Mouse (Mus musculus) hindbrain, embryonic 10.5 days (tissue): ENCODE data around the gene Gm9774. TPM values are rescaled to one million over a fixed set of nuclear protein-coding genes. Genes with fewer than 3 reads are reported as not detected.

Source experiments
- DNase-seq: peaks from one replicate; pipeline ENCODE4 v3.0.0-alpha.2; 2017; ENCODE audit warnings: low spot score
- H3K27ac ChIP-seq: fragments of 300-500 bp; sonication (generic); 2 replicates; pipeline ENCODE4 v1.5.1; 2016; ENCODE audit warnings: mild to moderate bottlenecking, moderate library complexity
- H3K27me3 ChIP-seq: fragments of 300-500 bp; sonication (generic); 2 replicates; pipeline ENCODE4 v1.6.1; 2016; ENCODE audit warnings: mild to moderate bottlenecking; ENCODE audit not compliant: poor library complexity, insufficient read depth, severe bottlenecking
- H3K36me3 ChIP-seq: fragments of 300-500 bp; sonication (generic); 2 replicates; pipeline ENCODE4 v1.6.1; 2016; ENCODE audit warnings: mild to moderate bottlenecking, moderate library complexity
- H3K4me1 ChIP-seq: fragments of 300-500 bp; sonication (generic); replicated peaks from 2 replicates; pipeline ENCODE4 v1.6.1; 2016; ENCODE audit warnings: mild to moderate bottlenecking
- H3K4me3 ChIP-seq: fragments of 300-500 bp; sonication (generic); 2 replicates; pipeline ENCODE4 v1.5.1; 2016; ENCODE audit warnings: mild to moderate bottlenecking, moderate library complexity
- H3K9me3 ChIP-seq: fragments of 300-500 bp; sonication (generic); 2 replicates; pipeline ENCODE4 v1.6.1; 2016; ENCODE audit warnings: mild to moderate bottlenecking, moderate library complexity
- WGBS: fragments of 180-500 bp; shearing (Covaris S2); methylation state at CpG from one replicate; pipeline ENCODE4 v1.1.7; 2016; 5-methylcytosine and 5-hydroxymethylcytosine counted together
- polyA plus RNA-seq: library from polyadenylated mRNA; unstranded; fragments of >200 nt; fragmentation: Nextera tagmentation; extraction: Ambion mirVana; gene quantifications from 2 replicates; pipeline ENCODE4 v1.2.1, GENCODE M21; 2016

Gm9774 gene
- 8.3 and 9.8 TPM in 2 replicates for polyA plus RNA-seq

DNA sequence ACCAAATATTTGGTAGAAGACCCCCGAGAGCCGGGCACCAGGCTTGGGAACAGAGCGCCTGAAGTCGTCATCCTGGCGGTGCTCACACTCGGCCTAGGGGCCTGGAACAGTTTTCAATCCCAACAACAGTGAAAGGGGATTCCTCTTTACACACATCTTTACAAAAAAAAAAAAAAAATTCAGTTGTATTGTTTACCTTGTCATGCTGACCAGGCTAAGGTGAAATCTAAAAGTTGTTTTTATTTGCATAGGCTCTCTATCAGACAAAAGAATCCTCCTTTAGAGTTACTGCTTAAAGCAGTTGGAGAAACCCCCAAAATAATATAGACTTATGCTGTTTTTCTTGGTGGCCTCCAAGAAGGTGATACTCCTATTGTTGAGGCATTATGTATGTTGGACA is at the start of gene Gm9774:
TSS of gene Gm9774 (minus strand) at position 101 of the 400 bp plus-strand sequence.
- WGBS = 92% methylated on average over 6 of the region's 6 CpGs
- no peak for DNase-seq
- Histone ChIP-seq H3K36me3 (no peaks in the 10 kb centered on the region), H3K27me3 (no peaks in the 10 kb centered on the region), H3K9me3 (no peaks in the 10 kb centered on the region), H3K4me3 (no peak within 1 kb of the TSS), H3K27ac (no peak within 1 kb of the TSS), H3K4me1 (no peaks in the 10 kb centered on the region)

DNA sequence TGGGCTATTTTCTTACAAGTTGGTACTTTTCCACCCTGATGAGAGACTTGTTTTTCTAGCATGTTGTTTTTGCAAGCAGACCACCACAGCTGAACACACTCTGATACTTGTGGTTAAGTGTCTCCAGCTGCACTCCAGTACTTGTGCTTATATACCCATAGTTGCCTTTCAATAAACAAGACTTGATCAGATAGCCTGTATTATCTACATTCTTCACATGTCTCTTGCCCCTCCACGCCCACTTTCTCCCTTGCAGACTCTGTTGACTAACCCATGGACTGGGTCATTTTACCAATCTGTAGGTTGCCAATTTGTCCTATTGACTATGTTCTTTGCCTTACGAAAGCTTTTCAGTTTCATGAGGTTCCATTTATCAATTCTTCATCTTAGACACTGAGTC is 40.9 kb upstream of the Gm9774 start:
- H3K27me3 ChIP-seq = no peaks in the 10 kb centered on the region
- no peaks in the 10 kb centered on the region for H3K4me1 ChIP-seq
- WGBS = 85% methylated on average over 2 of the region's 2 CpGs
- no peak overlapping the region for H3K4me3 ChIP-seq
- H3K9me3 ChIP-seq = no peaks in the 10 kb centered on the region
- H3K27ac ChIP-seq = no peak overlapping the region
- no peaks in the 10 kb centered on the region for H3K36me3 ChIP-seq
- no peak for DNase-seq

DNA sequence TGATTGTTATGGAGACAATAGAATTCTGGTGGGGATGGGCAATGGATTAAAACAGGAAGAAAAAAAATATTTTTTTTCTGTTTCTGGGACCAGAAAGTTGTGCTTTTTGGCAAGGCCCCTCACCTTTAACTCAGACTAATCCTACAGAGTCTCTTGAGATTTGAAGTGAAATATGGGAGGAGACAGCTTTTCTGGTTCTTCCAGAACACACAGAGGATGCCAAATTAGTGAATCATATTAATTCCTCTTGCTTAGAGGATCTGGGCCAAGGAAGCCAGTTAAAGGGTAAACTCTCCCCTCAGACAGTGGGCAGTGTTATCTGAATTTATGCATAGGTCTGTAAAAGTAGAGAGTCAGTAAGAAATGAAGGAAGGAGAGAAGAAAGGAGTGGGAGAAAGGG is 38.2 kb upstream of the Gm9774 start:
- DNase-seq = no peak
- no peak overlapping the region for H3K4me3 ChIP-seq
- H3K27ac ChIP-seq = no peak overlapping the region
- no peaks in the 10 kb centered on the region for H3K27me3 ChIP-seq
- no peaks in the 10 kb centered on the region for H3K36me3 ChIP-seq
- no peaks in the 10 kb centered on the region for H3K4me1 ChIP-seq
- H3K9me3 ChIP-seq = no peaks in the 10 kb centered on the region

DNA sequence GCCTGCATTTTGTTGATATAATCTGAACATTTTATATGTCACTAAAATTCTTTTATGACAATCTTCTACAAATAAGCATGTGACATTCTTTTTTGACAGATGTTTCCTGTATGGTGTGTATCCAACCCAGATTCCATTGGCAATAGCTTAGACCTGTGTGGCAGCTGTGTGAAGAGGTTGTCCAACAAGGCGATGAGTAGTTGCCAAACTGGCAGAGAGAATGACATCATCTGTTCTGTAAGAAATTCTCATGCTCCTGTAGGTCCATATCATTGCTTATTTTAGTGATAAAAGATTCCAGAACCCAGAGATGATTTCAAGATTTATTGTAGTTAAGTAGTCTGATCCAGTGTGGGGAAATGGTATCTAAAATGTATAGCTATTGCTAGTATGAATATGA is 37.4 kb upstream of the Gm9774 start:
- no peak overlapping the region for H3K27ac ChIP-seq
- 92% methylated on average over 1 of the region's 1 CpGs for WGBS

DNA sequence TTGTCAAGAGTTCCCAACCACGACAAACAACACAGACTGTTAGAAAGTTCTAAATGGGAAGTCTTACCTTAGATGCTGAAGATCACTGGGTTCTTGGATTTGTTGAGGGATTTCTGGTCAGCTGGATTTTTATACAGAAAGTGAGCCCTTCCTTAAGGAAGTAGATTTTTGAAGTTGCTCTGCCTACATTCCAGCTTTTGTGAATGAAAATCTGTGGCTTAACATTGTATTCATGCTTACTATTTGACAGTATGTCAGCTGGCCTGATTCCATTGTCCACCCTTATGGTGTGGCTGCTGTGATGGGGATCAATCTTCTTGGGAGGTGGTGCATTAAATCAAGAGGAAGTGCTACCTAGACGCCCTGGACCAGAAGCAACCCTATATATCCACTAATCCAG is 29.4 kb upstream of the Gm9774 start, which contains the start of gene Sprr3:
TSS of gene Sprr3 (minus strand) at position 101 of the 400 bp plus-strand sequence.
- H3K9me3 ChIP-seq = no peaks in the 10 kb centered on the region
- 68% methylated on average over 2 of the region's 2 CpGs for WGBS
- H3K36me3 ChIP-seq = no peaks in the 10 kb centered on the region

More for the DNA sequence above, 37.4 kb upstream of the Gm9774 start:
- no peak overlapping the region for H3K4me3 ChIP-seq
- no peaks in the 10 kb centered on the region for H3K27me3 ChIP-seq
- no peaks in the 10 kb centered on the region for H3K36me3 ChIP-seq
- no peak for DNase-seq
- no peaks in the 10 kb centered on the region for H3K4me1 ChIP-seq
- no peaks in the 10 kb centered on the region for H3K9me3 ChIP-seq

DNA sequence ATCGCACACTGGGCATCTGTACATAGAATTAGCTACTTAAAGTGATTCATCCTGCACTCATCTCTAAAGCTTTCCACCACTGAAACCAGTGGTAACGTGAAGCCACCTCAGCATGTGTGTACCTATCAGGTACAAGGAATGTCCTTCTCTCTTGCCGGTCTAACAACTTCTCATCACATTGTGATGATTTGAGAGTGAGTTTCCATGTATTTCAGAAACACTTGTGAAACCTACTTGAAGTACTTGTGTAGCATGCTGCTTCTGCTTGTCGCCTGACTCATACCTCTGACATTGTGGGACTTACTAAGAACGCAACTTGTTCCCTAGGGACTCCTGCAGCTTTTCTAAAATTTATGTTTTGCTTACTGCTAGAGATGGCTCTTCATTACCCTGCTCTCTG is 25.9 kb upstream of the Gm9774 start:
- WGBS = 87% methylated on average over 5 of the region's 5 CpGs
- H3K36me3 ChIP-seq = no peaks in the 10 kb centered on the region

More for the DNA sequence above, 29.4 kb upstream of the Gm9774 start, which contains the start of gene Sprr3:
- no peaks in the 10 kb centered on the region for H3K27me3 ChIP-seq
- no peak for DNase-seq
- H3K4me1 ChIP-seq = no peaks in the 10 kb centered on the region
- H3K4me3 ChIP-seq = no peak within 1 kb of the TSS
- H3K27ac ChIP-seq = no peak within 1 kb of the TSS

DNA sequence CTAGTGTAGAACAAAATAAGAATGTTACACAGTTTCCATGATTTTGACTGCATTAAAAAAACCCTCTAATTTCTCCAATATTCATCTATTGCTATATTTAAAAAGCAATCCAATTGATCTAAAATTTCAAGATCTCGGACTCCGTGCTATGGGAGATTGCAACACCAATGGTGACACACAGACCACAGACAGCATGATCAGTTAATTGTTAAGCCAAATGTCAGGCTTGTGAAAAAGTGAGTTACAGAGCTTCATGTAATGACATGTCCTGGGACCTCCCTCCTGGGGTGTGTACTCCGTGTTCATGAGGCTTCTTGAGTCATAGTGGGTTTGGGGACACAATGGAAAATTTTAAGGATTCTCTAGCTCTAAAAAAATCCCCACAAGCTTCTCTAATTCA is 11.0 kb upstream of the Gm9774 start:
- no peak for DNase-seq
- no peak overlapping the region for H3K4me3 ChIP-seq
- no peaks in the 10 kb centered on the region for H3K4me1 ChIP-seq
- H3K27ac ChIP-seq = no peak overlapping the region
- no peaks in the 10 kb centered on the region for H3K36me3 ChIP-seq
- 91% methylated on average over 3 of the region's 3 CpGs for WGBS
- no peaks in the 10 kb centered on the region for H3K9me3 ChIP-seq
- H3K27me3 ChIP-seq = no peaks in the 10 kb centered on the region

More for the DNA sequence above, 25.9 kb upstream of the Gm9774 start:
- DNase-seq = no peak
- H3K27me3 ChIP-seq = no peaks in the 10 kb centered on the region
- H3K27ac ChIP-seq = no peak overlapping the region
- H3K9me3 ChIP-seq = no peaks in the 10 kb centered on the region
- H3K4me1 ChIP-seq = no peaks in the 10 kb centered on the region
- no peak overlapping the region for H3K4me3 ChIP-seq

DNA sequence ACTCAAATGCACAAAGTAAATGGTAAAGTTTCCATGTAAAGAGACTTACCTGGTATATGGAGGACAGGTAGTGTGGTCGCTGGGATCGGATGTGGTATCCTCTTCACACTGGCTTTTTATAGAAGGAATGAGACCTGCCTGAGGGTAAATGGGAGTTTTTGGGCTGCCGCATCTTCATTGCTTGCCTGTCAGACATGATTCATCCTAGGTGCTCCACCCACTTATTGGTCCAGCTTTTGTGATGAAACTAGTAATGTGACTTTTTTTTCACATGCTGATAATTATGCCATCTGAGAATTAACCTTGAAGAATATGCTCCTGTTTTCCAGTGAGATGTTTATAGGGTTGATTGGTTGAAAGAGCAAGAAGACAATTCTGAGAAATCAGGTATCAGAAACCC is 9.5 kb upstream of the Gm9774 start, which contains the start of gene Sprr1b:
TSS of gene Sprr1b (minus strand) at position 101 of the 400 bp plus-strand sequence.
- Histone ChIP-seq H3K27me3 (no peaks in the 10 kb centered on the region), H3K9me3 (no peaks in the 10 kb centered on the region), H3K27ac (no peak within 1 kb of the TSS), H3K36me3 (no peaks in the 10 kb centered on the region), H3K4me1 (no peaks in the 10 kb centered on the region), H3K4me3 (no peak within 1 kb of the TSS)
- no peak for DNase-seq
- 94% methylated on average over 3 of the region's 3 CpGs for WGBS

DNA sequence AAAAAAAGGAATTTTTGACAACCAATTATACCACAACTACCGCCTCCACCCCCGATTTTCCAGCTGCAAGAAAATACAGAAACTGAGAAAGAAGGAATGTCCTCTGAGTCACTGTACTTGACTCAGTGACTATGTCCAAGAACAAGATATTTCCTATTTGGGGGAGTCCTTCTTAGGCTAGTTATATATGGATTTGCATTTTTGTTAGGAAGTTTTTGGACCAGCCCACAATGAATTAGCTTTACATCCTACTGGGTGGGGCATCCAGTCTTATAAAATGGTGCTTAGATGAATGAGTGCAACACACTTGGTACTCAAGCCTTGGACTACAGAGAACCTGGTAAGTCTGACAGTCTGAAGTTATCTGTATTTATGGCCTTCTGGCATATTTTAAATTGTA is 3.1 kb upstream of the Gm9774 start, which contains the start of gene Sprr2k:
TSS of gene Sprr2k (plus strand) at position 301 of the 400 bp plus-strand sequence.
- no peak within 1 kb of the TSS for H3K4me3 ChIP-seq
- H3K36me3 ChIP-seq = no peaks in the 10 kb centered on the region
- 82% methylated on average over 2 of the region's 2 CpGs for WGBS

DNA sequence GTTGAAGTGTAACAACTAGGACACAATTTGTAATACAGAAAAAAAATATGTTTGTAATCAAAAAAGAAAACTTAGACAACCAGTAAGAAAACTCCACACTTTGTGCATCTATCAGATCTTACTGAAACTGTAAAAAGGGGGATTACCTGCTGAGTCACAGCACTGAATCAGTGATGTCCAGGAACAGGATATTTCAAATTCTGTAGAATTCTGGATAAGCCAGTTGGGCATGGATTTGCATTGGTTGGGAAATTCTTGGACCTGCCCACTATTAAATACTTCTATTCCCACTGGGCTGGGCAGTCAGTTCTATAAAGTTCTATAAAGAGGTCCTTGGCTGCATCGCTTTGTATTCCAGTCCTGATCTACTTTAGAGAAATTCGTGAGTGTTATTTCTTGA is 11.4 kb downstream of the Gm9774 start, which contains the start of gene Sprr2j-ps:
TSS of gene Sprr2j-ps (plus strand) at position 301 of the 400 bp plus-strand sequence.
- Histone ChIP-seq H3K4me3 (no peak within 1 kb of the TSS), H3K9me3 (no peaks in the 10 kb centered on the region), H3K4me1 (no peaks in the 10 kb centered on the region), H3K27ac (no peak within 1 kb of the TSS), H3K27me3 (no peaks in the 10 kb centered on the region), H3K36me3 (no peaks in the 10 kb centered on the region)
- no peak for DNase-seq
- 88% methylated on average over 2 of the region's 2 CpGs for WGBS

More for the DNA sequence above, 3.1 kb upstream of the Gm9774 start, which contains the start of gene Sprr2k:
- H3K27me3 ChIP-seq = no peaks in the 10 kb centered on the region
- H3K27ac ChIP-seq = no peak within 1 kb of the TSS
- no peaks in the 10 kb centered on the region for H3K4me1 ChIP-seq
- no peaks in the 10 kb centered on the region for H3K9me3 ChIP-seq
- no peak for DNase-seq

DNA sequence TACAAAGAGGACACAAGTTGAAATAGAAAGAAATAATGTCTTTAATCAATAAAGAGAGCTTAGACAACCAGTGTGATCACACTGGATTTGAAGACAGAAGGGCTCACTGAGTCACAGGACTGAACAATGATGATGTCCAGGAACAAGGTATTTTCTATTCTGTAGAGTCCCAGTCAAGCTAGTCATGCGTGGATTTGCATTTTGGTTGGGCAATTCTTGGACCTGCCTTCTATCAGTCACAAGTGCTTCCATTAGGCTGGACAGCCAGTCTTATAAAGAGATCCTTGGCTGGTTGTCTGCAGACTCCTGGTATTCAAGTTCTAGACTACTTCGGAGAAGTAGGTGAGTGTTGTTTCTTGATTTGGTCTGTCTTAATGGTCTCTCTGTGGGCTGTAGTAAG is 21.5 kb downstream of the Gm9774 start, which contains the start of gene Sprr2i:
TSS of gene Sprr2i (plus strand) at position 301 of the 400 bp plus-strand sequence.
- no peak within 1 kb of the TSS for H3K27ac ChIP-seq
- 92% methylated on average over 2 of the region's 2 CpGs for WGBS
- H3K27me3 ChIP-seq = no peaks in the 10 kb centered on the region
- H3K4me1 ChIP-seq = no peaks in the 10 kb centered on the region
- no peaks in the 10 kb centered on the region for H3K36me3 ChIP-seq
- no peaks in the 10 kb centered on the region for H3K9me3 ChIP-seq
- H3K4me3 ChIP-seq = no peak within 1 kb of the TSS
- no peak for DNase-seq

DNA sequence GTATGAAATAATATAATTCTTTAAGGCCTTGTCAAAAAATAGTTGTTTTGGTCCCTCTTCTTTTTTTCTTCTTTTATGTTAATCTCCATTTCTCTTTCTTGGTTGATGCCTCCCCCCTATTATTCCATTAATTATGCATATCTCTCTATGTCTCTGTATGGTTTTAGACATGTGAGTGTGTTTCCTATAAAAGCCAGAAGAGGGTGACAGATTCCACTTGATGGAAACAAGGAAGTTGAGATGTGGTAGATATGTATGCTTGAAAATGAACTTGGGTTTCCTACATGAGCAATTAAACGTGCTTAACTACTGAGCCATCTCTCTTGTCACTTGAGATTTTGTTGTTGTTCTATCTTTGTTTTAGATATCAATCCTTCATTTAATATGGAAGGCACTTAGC is 34.9 kb downstream of the Gm9774 start:
- H3K27me3 ChIP-seq = no peaks in the 10 kb centered on the region
- DNase-seq = no peak
- WGBS = 50% methylated on average over 1 of the region's 1 CpGs
- H3K9me3 ChIP-seq = no peaks in the 10 kb centered on the region
- H3K36me3 ChIP-seq = no peaks in the 10 kb centered on the region
- H3K27ac ChIP-seq = no peak overlapping the region
- H3K4me3 ChIP-seq = no peak overlapping the region
- H3K4me1 ChIP-seq = no peaks in the 10 kb centered on the region

DNA sequence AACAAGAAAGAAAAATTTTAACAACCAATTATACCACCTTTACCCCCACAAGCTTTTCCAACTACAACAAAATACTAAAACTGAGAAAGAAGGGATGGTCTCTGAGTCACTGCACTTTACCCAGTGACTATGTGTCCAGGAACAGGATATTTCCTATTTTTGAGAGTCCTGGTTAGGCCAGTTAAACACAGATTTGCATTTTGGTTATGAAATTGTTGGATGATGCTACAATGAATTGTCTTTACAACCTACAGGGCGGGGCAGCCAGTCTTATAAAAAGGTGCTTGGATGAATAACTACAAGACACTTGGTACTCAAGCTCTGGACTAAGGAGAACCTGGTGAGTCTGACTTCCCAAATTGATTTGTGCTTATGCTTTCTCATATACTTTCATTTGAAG is 43.8 kb downstream of the Gm9774 start, which contains the start of gene Sprr2h:
TSS of gene Sprr2h (plus strand) at position 301 of the 400 bp plus-strand sequence.
- H3K9me3 ChIP-seq = no peaks in the 10 kb centered on the region
- H3K4me3 ChIP-seq = no peak within 1 kb of the TSS
- H3K27me3 ChIP-seq = no peaks in the 10 kb centered on the region
- WGBS = 80% methylated on average over 1 of the region's 1 CpGs
- H3K27ac ChIP-seq = no peak within 1 kb of the TSS
- no peaks in the 10 kb centered on the region for H3K4me1 ChIP-seq
- H3K36me3 ChIP-seq = no peaks in the 10 kb centered on the region
- DNase-seq = no peak
